Mouse (Mus musculus): ENCODE measurements at regions not wholly inside any gene's neighbourhood (a gene's known extent, or its start where the extent isn't known, plus 50 kb on each side); places are given as distances from the start of the nearest gene placed in this dataset.

- DNase-seq (ENCODE audit: low read depth, low spot score): no peak
Measured at GRCm38 (mm10) chr3:143447005-143447709, 565.4 kb upstream of the Pkn2 start.

GRCm38 (mm10) chr3:143417401-143417800, 535.6 kb upstream of the Pkn2 start:
- DNase-seq (ENCODE audit: low read depth, low spot score): peak; percentile 54

- DNase-seq (ENCODE audit: low read depth, low spot score): no peak
Measured at GRCm38 (mm10) chr3:143411655-143412054, 529.9 kb upstream of the Pkn2 start.

- no peak for DNase-seq (ENCODE audit: low read depth, low spot score)
Measured at GRCm38 (mm10) chr3:143398966-143399365, 517.2 kb upstream of the Pkn2 start.

- DNase-seq (ENCODE audit: low read depth, low spot score): no peak
Measured at GRCm38 (mm10) chr3:143384357-143384756, 502.6 kb upstream of the Pkn2 start.

GRCm38 (mm10) chr3:143379193-143379592, 497.4 kb upstream of the Pkn2 start:
- DNase-seq (ENCODE audit: low read depth, low spot score): peak; percentile 80

GRCm38 (mm10) chr3:143377446-143377845, 495.6 kb upstream of the Pkn2 start:
- DNase-seq (ENCODE audit: low read depth, low spot score): no peak

GRCm38 (mm10) chr3:143375527-143376061, 493.8 kb upstream of the Pkn2 start:
- DNase-seq (ENCODE audit: low read depth, low spot score): no peak

- no peak for DNase-seq (ENCODE audit: low read depth, low spot score)
Measured at GRCm38 (mm10) chr3:143373501-143373900, 491.7 kb upstream of the Pkn2 start.

- no peak for DNase-seq (ENCODE audit: low read depth, low spot score)
Measured at GRCm38 (mm10) chr3:143369002-143369401, 487.2 kb upstream of the Pkn2 start.

- peak; percentile 10 for DNase-seq (ENCODE audit: low read depth, low spot score)
Measured at GRCm38 (mm10) chr3:143340032-143340431, 458.2 kb upstream of the Pkn2 start.

- DNase-seq (ENCODE audit: low read depth, low spot score): no peak
Measured at GRCm38 (mm10) chr3:143333339-143333738, 451.5 kb upstream of the Pkn2 start.

GRCm38 (mm10) chr3:143328521-143328920, 446.7 kb upstream of the Pkn2 start:
- DNase-seq (ENCODE audit: low read depth, low spot score): no peak

GRCm38 (mm10) chr3:143327652-143328051, 445.8 kb upstream of the Pkn2 start:
- DNase-seq (ENCODE audit: low read depth, low spot score): no peak

GRCm38 (mm10) chr3:143316457-143316856, 434.7 kb upstream of the Pkn2 start:
- no peak for DNase-seq (ENCODE audit: low read depth, low spot score)

- no peak for DNase-seq (ENCODE audit: low read depth, low spot score)
Measured at GRCm38 (mm10) chr3:143291793-143292192, 410.0 kb upstream of the Pkn2 start.

- no peak for DNase-seq (ENCODE audit: low read depth, low spot score)
Measured at GRCm38 (mm10) chr3:143264132-143264531, 382.3 kb upstream of the Pkn2 start.

- DNase-seq (ENCODE audit: low read depth, low spot score): no peak
Measured at GRCm38 (mm10) chr3:143252643-143253042, 370.8 kb upstream of the Pkn2 start.

- DNase-seq (ENCODE audit: low read depth, low spot score): no peak
Measured at GRCm38 (mm10) chr3:143252008-143252407, 370.2 kb upstream of the Pkn2 start.

GRCm38 (mm10) chr3:143242691-143243090, 360.9 kb upstream of the Pkn2 start:
- no peak for DNase-seq (ENCODE audit: low read depth, low spot score)

- peak; percentile 6 for DNase-seq (ENCODE audit: low read depth, low spot score)
Measured at GRCm38 (mm10) chr3:143240545-143241383, 359.0 kb upstream of the Pkn2 start.

- DNase-seq (ENCODE audit: low read depth, low spot score): no peak
Measured at GRCm38 (mm10) chr3:143238546-143238945, 356.7 kb upstream of the Pkn2 start.
